Mouse (Mus musculus): ENCODE data around the gene Hspe1. TPM values are rescaled to one million over a fixed set of nuclear protein-coding genes. Genes with fewer than 3 reads are reported as not detected.
"Not testable (repeated sequence)": the region's sequence is repeated elsewhere in the genome, so short reads cannot be mapped to it uniquely, and the experiment has no call there.

Hspe1 gene
- polyA plus RNA-seq, 1 experiment: 10.7 TPM

GRCm38 (mm10) chr1:55106919-55107585, 19.1 kb downstream of the Hspe1 start:
- no peak for TF ChIP-seq CTCF (IDR thresholded peaks at IDR 0.05; ENCODE audit: extremely low read depth, insufficient read length, insufficient replicate concordance, low read depth, low read length)
- TF ChIP-seq POLR2A (IDR thresholded peaks at IDR 0.05; ENCODE audit: low read depth, low read length): no peak
- Histone ChIP-seq H3K36me3 (ENCODE audit: control insufficient read depth, insufficient read depth, low read length) (no peaks in the 10 kb centered on the region), H3K4me1 (ENCODE audit: control insufficient read depth, insufficient read depth, insufficient read length, low read length) (no peaks in the 10 kb centered on the region), H3K4me3 (ENCODE audit: low read depth, low read length) (no peak overlapping the region), H3K27me3 (ENCODE audit: control insufficient read depth, insufficient read depth, low read length) (no peaks in the 10 kb centered on the region), H3K27ac (ENCODE audit: insufficient read depth, low read depth, low read length) (no peak overlapping the region)
- WGBS: 84% methylated on average over 9 of the region's 9 CpGs

DNA sequence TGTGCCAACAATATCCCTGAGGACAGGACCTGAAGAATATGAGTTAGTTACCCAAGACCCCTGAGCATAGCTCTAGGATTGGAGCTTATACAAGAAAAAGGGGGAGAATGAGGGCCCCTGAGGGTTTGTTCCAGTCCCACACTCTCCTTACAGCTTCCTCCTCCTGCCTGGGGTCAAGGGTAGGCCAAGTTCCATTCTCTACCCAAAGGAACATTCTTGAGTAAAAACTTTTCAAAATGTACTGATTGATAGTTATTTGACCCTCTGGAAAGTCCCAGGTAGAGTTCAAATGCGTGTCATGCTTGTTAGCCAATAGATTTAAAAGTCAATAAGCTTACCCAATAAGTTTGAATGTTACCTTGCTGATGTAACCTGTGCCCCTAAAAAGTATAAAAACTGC, 19.7 kb downstream of the Hspe1 start:
- WGBS: 91% methylated on average over 1 of the region's 1 CpGs
- Histone ChIP-seq H3K27me3 (ENCODE audit: control insufficient read depth, insufficient read depth, low read length) (no peaks in the 10 kb centered on the region), H3K4me3 (ENCODE audit: low read depth, low read length) (no peak overlapping the region), H3K36me3 (ENCODE audit: control insufficient read depth, insufficient read depth, low read length) (no peaks in the 10 kb centered on the region), H3K4me1 (ENCODE audit: control insufficient read depth, insufficient read depth, insufficient read length, low read length) (no peaks in the 10 kb centered on the region), H3K27ac (ENCODE audit: insufficient read depth, low read depth, low read length) (no peak overlapping the region)
- TF ChIP-seq POLR2A (IDR thresholded peaks at IDR 0.05; ENCODE audit: low read depth, low read length) (no peak), CTCF (IDR thresholded peaks at IDR 0.05; ENCODE audit: extremely low read depth, insufficient read length, insufficient replicate concordance, low read depth, low read length) (no peak)

- WGBS: 25% methylated on average over 2 of the region's 2 CpGs
- TF ChIP-seq POLR2A (IDR thresholded peaks at IDR 0.05; ENCODE audit: low read depth, low read length) (no peak), CTCF (IDR thresholded peaks at IDR 0.05; ENCODE audit: extremely low read depth, insufficient read length, insufficient replicate concordance, low read depth, low read length) (no peak)
- Histone ChIP-seq H3K4me1 (ENCODE audit: control insufficient read depth, insufficient read depth, insufficient read length, low read length) (no peaks in the 10 kb centered on the region), H3K36me3 (ENCODE audit: control insufficient read depth, insufficient read depth, low read length) (no peaks in the 10 kb centered on the region), H3K4me3 (ENCODE audit: low read depth, low read length) (no peak overlapping the region), H3K27ac (ENCODE audit: insufficient read depth, low read depth, low read length) (no peak overlapping the region), H3K27me3 (ENCODE audit: control insufficient read depth, insufficient read depth, low read length) (no peaks in the 10 kb centered on the region)
Measured at GRCm38 (mm10) chr1:55108473-55108872, 20.5 kb downstream of the Hspe1 start.

GRCm38 (mm10) chr1:55109066-55109766, 21.3 kb downstream of the Hspe1 start:
- 95% methylated on average over 4 of the region's 4 CpGs for WGBS
- Histone ChIP-seq H3K4me1 (ENCODE audit: control insufficient read depth, insufficient read depth, insufficient read length, low read length) (no peaks in the 10 kb centered on the region), H3K36me3 (ENCODE audit: control insufficient read depth, insufficient read depth, low read length) (no peaks in the 10 kb centered on the region), H3K27me3 (ENCODE audit: control insufficient read depth, insufficient read depth, low read length) (no peaks in the 10 kb centered on the region), H3K4me3 (ENCODE audit: low read depth, low read length) (no peak overlapping the region), H3K27ac (ENCODE audit: insufficient read depth, low read depth, low read length) (no peak overlapping the region)
- TF ChIP-seq CTCF (IDR thresholded peaks at IDR 0.05; ENCODE audit: extremely low read depth, insufficient read length, insufficient replicate concordance, low read depth, low read length) (no peak), POLR2A (IDR thresholded peaks at IDR 0.05; ENCODE audit: low read depth, low read length) (no peak)

DNA sequence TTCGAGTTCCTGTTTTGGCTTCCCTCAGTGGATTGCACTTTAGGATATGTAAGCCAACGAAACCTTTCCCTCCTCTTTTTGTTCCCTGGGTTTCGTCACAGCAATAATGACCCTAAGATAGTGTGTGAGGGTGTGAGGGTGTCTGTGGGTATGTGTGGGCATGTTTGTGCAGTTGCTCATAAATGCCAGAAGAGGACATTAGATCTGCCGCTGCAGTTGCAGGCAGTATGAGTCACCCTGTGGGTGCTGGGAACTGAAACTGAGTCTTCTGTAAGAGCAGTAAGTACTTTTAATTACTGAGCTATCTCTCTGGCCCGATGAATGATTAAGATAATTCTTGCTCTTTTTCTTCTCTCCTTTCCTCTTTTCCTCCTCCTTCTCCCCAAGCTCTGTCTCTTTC, 35.1 kb downstream of the Hspe1 start:
- H3K27me3 ChIP-seq (ENCODE audit: control insufficient read depth, insufficient read depth, low read length): no peaks in the 10 kb centered on the region
- no peak overlapping the region for H3K27ac ChIP-seq (ENCODE audit: insufficient read depth, low read depth, low read length)
- no peaks in the 10 kb centered on the region for H3K36me3 ChIP-seq (ENCODE audit: control insufficient read depth, insufficient read depth, low read length)
- H3K4me1 ChIP-seq (ENCODE audit: control insufficient read depth, insufficient read depth, insufficient read length, low read length): no peaks in the 10 kb centered on the region
- TF ChIP-seq POLR2A (IDR thresholded peaks at IDR 0.05; ENCODE audit: low read depth, low read length) (no peak), CTCF (IDR thresholded peaks at IDR 0.05; ENCODE audit: extremely low read depth, insufficient read length, insufficient replicate concordance, low read depth, low read length) (no peak)
- 82% methylated on average over 5 of the region's 5 CpGs for WGBS
- H3K4me3 ChIP-seq (ENCODE audit: low read depth, low read length): no peak overlapping the region

GRCm38 (mm10) chr1:55123561-55123960, 35.6 kb downstream of the Hspe1 start:
- TF ChIP-seq CTCF (IDR thresholded peaks at IDR 0.05; ENCODE audit: extremely low read depth, insufficient read length, insufficient replicate concordance, low read depth, low read length) (no peak), POLR2A (IDR thresholded peaks at IDR 0.05; ENCODE audit: low read depth, low read length) (no peak)
- Histone ChIP-seq H3K27ac (ENCODE audit: insufficient read depth, low read depth, low read length) (no peak overlapping the region), H3K27me3 (ENCODE audit: control insufficient read depth, insufficient read depth, low read length) (no peaks in the 10 kb centered on the region), H3K4me1 (ENCODE audit: control insufficient read depth, insufficient read depth, insufficient read length, low read length) (no peaks in the 10 kb centered on the region), H3K4me3 (ENCODE audit: low read depth, low read length) (no peak overlapping the region), H3K36me3 (ENCODE audit: control insufficient read depth, insufficient read depth, low read length) (no peaks in the 10 kb centered on the region)
- WGBS: 84% methylated on average over 2 of the region's 2 CpGs

DNA sequence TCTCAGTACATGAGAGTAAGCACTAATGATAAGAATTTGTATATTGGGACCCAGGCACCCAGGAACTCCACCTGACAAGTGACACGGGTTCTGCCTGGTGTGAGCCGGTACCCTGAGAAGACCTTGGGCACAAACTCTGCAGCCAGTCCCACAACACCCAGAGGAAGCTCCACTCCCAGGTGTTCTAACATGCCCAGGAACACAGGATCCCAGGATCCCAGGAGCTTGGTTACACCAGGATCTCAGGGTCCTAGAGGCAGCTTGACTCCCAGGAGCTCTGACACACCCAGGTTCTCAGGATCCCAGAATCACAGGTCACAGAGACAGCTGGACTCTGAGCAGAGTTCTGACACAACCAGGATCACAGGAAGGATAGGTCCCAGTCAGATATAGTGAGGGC, 36.2 kb downstream of the Hspe1 start:
- not testable (repeated sequence) for H3K36me3 ChIP-seq (ENCODE audit: control insufficient read depth, insufficient read depth, low read length); H3K27ac ChIP-seq (ENCODE audit: insufficient read depth, low read depth, low read length); H3K4me3 ChIP-seq (ENCODE audit: low read depth, low read length); H3K4me1 ChIP-seq (ENCODE audit: control insufficient read depth, insufficient read depth, insufficient read length, low read length); H3K27me3 ChIP-seq (ENCODE audit: control insufficient read depth, insufficient read depth, low read length)
- 96% methylated on average over 2 of the region's 2 CpGs for WGBS

Measured in small intestine, adult 2 months (tissue).